Mouse (Mus musculus) urinary bladder, adult 18-20 months (tissue): ENCODE measurements at regions not wholly inside any gene's neighbourhood (a gene's known extent, or its start where the extent isn't known, plus 50 kb on each side); places are given as distances from the start of the nearest gene placed in this dataset.

ENCODE experiments used
- DNase-seq, 2 experiments: peaks; one replicate each; pipeline ENCODE4 v3.0.0; 2022; ENCODE audit warnings: low spot score in 2 of 2, mixed read lengths in 2 of 2

- no peak for DNase-seq
These were observed 79.5 kb upstream of the Pkdcc start for GRCm38 (mm10) chr17:83135441-83136120.

- no peak for DNase-seq
These were observed 78.8 kb upstream of the Pkdcc start for GRCm38 (mm10) chr17:83136267-83136666.

GRCm38 (mm10) chr17:83137720-83138119, 77.4 kb upstream of the Pkdcc start:
- no peak for DNase-seq

- no peak for DNase-seq
These were observed 76.3 kb upstream of the Pkdcc start for GRCm38 (mm10) chr17:83138493-83139417.

GRCm38 (mm10) chr17:83148371-83148929, 66.6 kb upstream of the Pkdcc start:
- no peak for DNase-seq

GRCm38 (mm10) chr17:83149336-83149735, 65.8 kb upstream of the Pkdcc start:
- no peak for DNase-seq

- no peak for DNase-seq
These were observed 60.0 kb upstream of the Pkdcc start for GRCm38 (mm10) chr17:83155106-83155505.

- DNase-seq: no peak
These were observed 58.4 kb upstream of the Pkdcc start for GRCm38 (mm10) chr17:83156682-83157081.

GRCm38 (mm10) chr17:83158053-83158452, 57.0 kb upstream of the Pkdcc start:
- DNase-seq: no peak

GRCm38 (mm10) chr17:83158652-83159051, 56.4 kb upstream of the Pkdcc start:
- no peak for DNase-seq

GRCm38 (mm10) chr17:83159634-83160033, 55.5 kb upstream of the Pkdcc start:
- no peak for DNase-seq

- no peak for DNase-seq
These were observed 54.8 kb upstream of the Pkdcc start for GRCm38 (mm10) chr17:83160296-83160695.

GRCm38 (mm10) chr17:83161731-83162130, 53.4 kb upstream of the Pkdcc start:
- no peak for DNase-seq

- no peak for DNase-seq
These were observed 51.0 kb upstream of the Pkdcc start for GRCm38 (mm10) chr17:83163952-83164560.

GRCm38 (mm10) chr17:83164728-83165127, 50.4 kb upstream of the Pkdcc start:
- DNase-seq: no peak

- no peak for DNase-seq
These were observed 50.0 kb upstream of the Pkdcc start for GRCm38 (mm10) chr17:83165140-83165539.
